Mouse (Mus musculus) liver, embryonic 14.5 days (tissue): ENCODE data around the gene Ttl. TPM values are rescaled to one million over a fixed set of nuclear protein-coding genes. Genes with fewer than 3 reads are reported as not detected.
A peak's percentile ranks its signal among the peaks of the same experiment; 100 is the strongest.

Experiments used
- ATAC-seq: fragments of 200-750 bp; cut with Nextera tagmentation; 2 replicates; pipeline ENCODE4 v1.8.0; 2017; ENCODE audit warnings: moderate number of reproducible peaks, mild to moderate bottlenecking, moderate library complexity; ENCODE audit not compliant: insufficient read depth
- DNase-seq, 3 experiments: peaks; one replicate each; pipeline ENCODE4 v3.0.0-alpha.2; 2012 to 2013; ENCODE audit warnings: low read depth in 3 of 3, low spot score in 3 of 3
- H3K27ac ChIP-seq: fragments of 300-500 bp; sonication (generic); 2 replicates; pipeline ENCODE4 v1.5.1; 2014; ENCODE audit warnings: moderate library complexity, mild to moderate bottlenecking, control low read depth, inconsistent platforms
- H3K27me3 ChIP-seq: fragments of 300-500 bp; sonication (generic); 2 replicates; pipeline ENCODE4 v1.6.1; 2014; ENCODE audit warnings: mild to moderate bottlenecking, low read length, moderate library complexity; ENCODE audit not compliant: control insufficient read depth, insufficient read depth
- H3K36me3 ChIP-seq: fragments of 300-500 bp; sonication (generic); replicated peaks from 2 replicates; pipeline ENCODE4 v1.6.1; 2014; ENCODE audit warnings: low read depth; ENCODE audit not compliant: control insufficient read depth, insufficient read depth
- H3K4me1 ChIP-seq, 2 experiments: fragments of 200-500 bp in 1 of 2; fragments of 300-500 bp in 1 of 2; sonication (generic) in 1 of 2; replicated peaks; 2 replicates each; pipeline ENCODE4 v1.6.1; 2012 to 2014; ENCODE audit warnings: antibody characterized with exemption in 1 of 2, inconsistent platforms in 1 of 2, low read length in 1 of 2; ENCODE audit not compliant: control insufficient read depth in 2 of 2, insufficient read depth in 2 of 2
- H3K4me2 ChIP-seq: fragments of 300-500 bp; sonication (generic); 2 replicates; pipeline ENCODE4 v1.6.1; 2014; ENCODE audit warnings: low read depth, mild to moderate bottlenecking, control low read depth, moderate library complexity
- H3K4me3 ChIP-seq, 2 experiments: fragments of 200-500 bp in 1 of 2; fragments of 300-500 bp in 1 of 2; sonication (generic) in 1 of 2; 2 replicates each; pipeline ENCODE4 v1.5.1; 2012 to 2014; ENCODE audit warnings: low read depth in 2 of 2, low read length in 2 of 2, mild to moderate bottlenecking in 2 of 2, control low read depth in 1 of 2, inconsistent platforms in 1 of 2, moderate library complexity in 1 of 2; ENCODE audit not compliant: insufficient read depth in 1 of 2
- H3K9ac ChIP-seq: fragments of 300-500 bp; sonication (generic); replicated peaks from 2 replicates; pipeline ENCODE4 v1.6.1; 2014; ENCODE audit warnings: mild to moderate bottlenecking, control low read depth, moderate library complexity
- H3K9me3 ChIP-seq: fragments of 300-500 bp; sonication (generic); 2 replicates; pipeline ENCODE4 v1.6.1; 2016; ENCODE audit warnings: low read length, mixed read lengths; ENCODE audit not compliant: control insufficient read depth
- CTCF ChIP-seq: IDR thresholded peaks from 2 replicates; pipeline ENCODE4 v1.5.1; 2016; ENCODE audit warnings: antibody characterized with exemption, low read depth, control low read depth
- EP300 ChIP-seq: IDR thresholded peaks from 2 replicates; pipeline ENCODE4 v1.6.1; 2016; ENCODE audit warnings: antibody characterized with exemption, low read depth
- WGBS: fragments of 180-500 bp; shearing (Covaris S2); extraction: QIAGEN DNeasy Blood & Tissue Kit; methylation state at CpG from one replicate; pipeline ENCODE4 v1.1.7; 2014; ENCODE audit not compliant: insufficient replicate concordance; 5-methylcytosine and 5-hydroxymethylcytosine counted together
- polyA plus RNA-seq, 2 experiments: library from polyadenylated mRNA; depleted of rRNA in 1 of 2; stranded (reverse) in 1 of 2; unstranded in 1 of 2; fragments of >200 nt; fragmentation: Nextera tagmentation in 1 of 2; extraction: Ambion mirVana in 1 of 2; gene quantifications; 2 replicates each; pipeline versions ENCODE4 v1.2.1 to v1.2.3; 2012 to 2014

The Ttl gene
- polyA plus RNA-seq, 2 experiments, result 1.2 to 1.5 TPM

GRCm38 (mm10) chr2:129061456-129062059, 4.2 kb upstream of the Ttl start:
- TF ChIP-seq CTCF (no peak), EP300 (no peak)
- H3K27ac ChIP-seq, result no peak overlapping the region
- H3K4me3 ChIP-seq, result no peak overlapping the region
- H3K4me1 ChIP-seq, result peaks cover 14 to 24% of the 10 kb centered on the region in 2 experiments
- no peak for DNase-seq
- no peak overlapping the region for H3K9ac ChIP-seq
- no peaks in the 10 kb centered on the region for H3K36me3 ChIP-seq
- 67% methylated on average over 10 of the region's 10 CpGs for WGBS
- H3K27me3 ChIP-seq, result no peaks in the 10 kb centered on the region
- no peak overlapping the region for H3K4me2 ChIP-seq
- no peak for ATAC-seq
- H3K9me3 ChIP-seq, result no peaks in the 10 kb centered on the region

- Histone ChIP-seq H3K27ac (no peak overlapping the region), H3K36me3 (no peaks in the 10 kb centered on the region), H3K4me2 (peak overlapping the region; percentile 66), H3K9ac (peak overlapping the region; percentile 19), H3K4me3 (peak overlapping the region; percentile 59 to 75), H3K9me3 (no peaks in the 10 kb centered on the region), H3K27me3 (no peaks in the 10 kb centered on the region; the same call in 1 of the 2 replicates), H3K4me1 (peaks cover 0 to 9% of the 10 kb centered on the region in 2 experiments; a peak in 2 of 4 replicates)
- ATAC-seq (peak; percentile 68), DNase-seq (peak; percentile 20 to 39 (median 26))
- 2% methylated on average over 20 of the region's 20 CpGs for WGBS
- TF ChIP-seq EP300 (no peak), CTCF (no peak)
Measured at GRCm38 (mm10) chr2:129066326-129066725, 584 bp downstream of the Ttl start.

GRCm38 (mm10) chr2:129070296-129070695, 4.6 kb downstream of the Ttl start:
- ATAC-seq (no peak), DNase-seq (no peak)
- 69% methylated on average over 3 of the region's 3 CpGs for WGBS
- peaks cover 0 to 7% of the 10 kb centered on the region in 2 experiments; a peak in 2 of 4 replicates for H3K4me1 ChIP-seq
- no peak overlapping the region for H3K4me3 ChIP-seq
- H3K27ac ChIP-seq, result no peak overlapping the region
- no peak for TF ChIP-seq EP300
- no peak for TF ChIP-seq CTCF
- H3K4me2 ChIP-seq, result no peak overlapping the region
- H3K9me3 ChIP-seq, result no peaks in the 10 kb centered on the region
- no peaks in the 10 kb centered on the region; the same call in 1 of the 2 replicates for H3K27me3 ChIP-seq
- H3K36me3 ChIP-seq, result no peaks in the 10 kb centered on the region
- H3K9ac ChIP-seq, result no peak overlapping the region

- Histone ChIP-seq H3K9me3 (no peaks in the 10 kb centered on the region), H3K4me1 (no peaks in the 10 kb centered on the region), H3K27ac (no peak overlapping the region), H3K36me3 (no peaks in the 10 kb centered on the region), H3K4me3 (no peak overlapping the region), H3K4me2 (no peak overlapping the region), H3K9ac (no peak overlapping the region), H3K27me3 (no peaks in the 10 kb centered on the region)
- 69% methylated on average over 3 of the region's 3 CpGs for WGBS
- TF ChIP-seq CTCF (peak; percentile 82), EP300 (no peak)
- DNase-seq, result no peak
- ATAC-seq, result no peak; the same call in 1 of the 2 replicates
Measured at GRCm38 (mm10) chr2:129078313-129078712, 12.6 kb downstream of the Ttl start.

GRCm38 (mm10) chr2:129079194-129079593, 13.5 kb downstream of the Ttl start:
- H3K36me3 ChIP-seq, result no peaks in the 10 kb centered on the region
- no peak overlapping the region for H3K4me2 ChIP-seq
- WGBS, result 51% methylated on average over 2 of the region's 2 CpGs
- no peaks in the 10 kb centered on the region for H3K9me3 ChIP-seq
- no peak overlapping the region for H3K9ac ChIP-seq
- H3K4me1 ChIP-seq, result no peaks in the 10 kb centered on the region
- TF ChIP-seq EP300 (no peak), CTCF (no peak)
- no peak for DNase-seq
- H3K4me3 ChIP-seq, result no peak overlapping the region
- no peak for ATAC-seq
- no peak overlapping the region for H3K27ac ChIP-seq
- H3K27me3 ChIP-seq, result no peaks in the 10 kb centered on the region
